Mouse (Mus musculus) liver, adult (tissue): ENCODE results near the gene Tfap2c.

Experiments
- GATA4 ChIP-seq: IDR thresholded peaks from 2 replicates; pipeline ENCODE4 v1.6.1; 2014; ENCODE audit warnings: mild to moderate bottlenecking, low read length; ENCODE audit not compliant: insufficient replicate concordance

The Tfap2c gene

DNA sequence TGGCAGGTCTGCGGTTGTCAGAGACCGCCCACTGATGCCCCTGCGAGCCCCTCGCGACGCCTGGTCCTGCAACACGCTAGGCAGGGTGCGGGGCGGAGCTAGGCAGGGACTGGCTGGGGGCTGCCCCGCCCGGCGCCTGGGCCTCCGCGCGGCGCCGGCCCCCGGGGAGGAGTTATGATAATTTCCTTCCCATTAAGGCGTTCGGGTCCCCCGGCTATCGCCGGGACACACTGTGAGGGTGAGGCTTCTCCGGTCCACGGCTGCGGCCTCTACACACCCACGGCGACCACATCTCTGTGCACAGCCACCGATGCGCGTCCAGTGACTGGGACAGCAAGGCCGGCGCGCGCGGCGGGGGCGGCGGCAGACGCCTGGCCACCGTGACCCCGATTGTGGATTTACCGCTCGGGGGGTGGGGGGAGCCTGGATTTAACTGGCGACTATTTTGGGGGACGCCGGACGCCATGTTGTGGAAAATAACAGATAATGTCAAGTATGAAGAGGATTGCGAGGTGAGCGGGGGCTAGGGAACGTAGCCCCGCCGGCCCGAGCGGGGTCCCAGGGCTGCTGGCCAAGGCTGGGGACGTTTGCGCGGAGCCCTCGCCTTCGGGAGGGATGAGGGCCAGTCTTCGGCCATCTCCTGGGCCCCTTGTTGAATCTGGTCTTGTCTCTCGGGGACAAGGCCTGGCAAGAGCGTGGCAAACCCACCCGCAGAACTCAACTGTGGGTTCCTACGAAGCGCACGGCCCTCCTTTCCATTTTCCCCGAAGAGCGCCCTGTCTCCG is at the start of gene Tfap2c:
Gene Tfap2c (plus strand): TSS at position 223 of the 785 bp plus-strand sequence.
- no peak for TF ChIP-seq GATA4

DNA sequence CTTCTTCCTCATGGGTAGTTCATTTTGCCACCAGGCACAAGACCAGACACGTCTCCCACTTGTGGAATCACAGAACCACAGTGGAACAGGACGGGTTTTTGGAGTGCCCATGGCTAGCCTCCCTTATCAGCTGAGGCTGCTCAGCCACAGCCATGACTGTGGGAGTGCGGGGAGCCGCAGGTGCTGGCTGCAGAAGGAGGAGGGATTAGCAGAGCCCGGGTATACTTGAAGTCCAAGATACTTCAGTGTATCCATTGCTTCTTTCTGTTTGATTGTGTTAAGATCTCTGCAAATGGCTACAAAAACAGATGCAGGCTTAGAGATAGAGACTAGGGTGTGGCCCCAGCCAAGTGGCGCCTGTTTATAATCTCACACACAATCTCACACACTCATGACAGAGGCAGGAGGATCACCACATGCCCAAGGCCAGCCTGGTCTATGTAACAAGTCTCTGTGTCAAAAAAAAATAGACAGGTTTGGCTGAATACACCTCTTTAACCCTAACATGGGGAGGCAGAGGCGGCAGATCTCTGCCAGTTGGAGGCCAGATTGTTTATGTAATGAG is 48.6 kb upstream of the Tfap2c start:
- TF ChIP-seq GATA4, result no peak

DNA sequence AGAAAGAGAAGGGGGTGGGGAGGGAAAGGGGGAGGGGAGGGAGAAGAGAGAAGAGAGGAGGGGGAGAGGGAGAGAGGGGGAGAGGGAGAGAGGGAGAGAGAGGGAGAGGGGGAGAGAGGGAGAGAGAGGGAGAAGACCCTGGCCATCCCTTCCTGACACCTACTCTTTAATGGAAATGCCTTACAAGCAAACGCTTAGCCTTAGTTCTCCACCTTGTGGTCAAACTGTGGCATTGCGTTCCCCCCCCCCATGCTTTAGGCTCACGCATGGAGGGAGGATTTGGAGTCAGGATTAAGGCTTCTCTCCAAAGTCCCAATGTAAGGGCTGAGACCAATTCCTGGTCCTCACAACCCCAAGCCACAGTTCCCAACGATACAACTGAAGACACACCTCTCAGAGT is 48.1 kb upstream of the Tfap2c start:
- TF ChIP-seq GATA4, result no peak

DNA sequence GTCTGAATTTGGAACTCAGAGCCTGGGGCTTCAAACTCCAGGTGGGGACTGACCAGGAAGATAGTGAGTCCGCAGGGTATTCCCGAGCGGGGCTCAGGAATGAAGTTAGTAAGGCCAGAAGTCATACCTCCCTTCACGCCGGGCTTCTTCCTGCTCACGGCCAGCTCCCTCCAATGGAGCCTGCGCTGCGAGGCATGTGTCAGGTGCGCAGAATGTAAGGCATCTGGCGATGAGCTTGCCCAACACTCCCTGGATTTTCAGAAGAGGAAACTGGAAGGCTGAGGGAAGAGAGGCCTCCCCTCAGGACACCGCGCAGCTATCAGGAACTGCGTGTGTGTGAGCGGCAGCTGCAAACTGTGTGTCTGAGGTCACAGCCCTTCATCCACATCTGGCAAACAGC is 47.2 kb upstream of the Tfap2c start:
- TF ChIP-seq GATA4, result no peak

DNA sequence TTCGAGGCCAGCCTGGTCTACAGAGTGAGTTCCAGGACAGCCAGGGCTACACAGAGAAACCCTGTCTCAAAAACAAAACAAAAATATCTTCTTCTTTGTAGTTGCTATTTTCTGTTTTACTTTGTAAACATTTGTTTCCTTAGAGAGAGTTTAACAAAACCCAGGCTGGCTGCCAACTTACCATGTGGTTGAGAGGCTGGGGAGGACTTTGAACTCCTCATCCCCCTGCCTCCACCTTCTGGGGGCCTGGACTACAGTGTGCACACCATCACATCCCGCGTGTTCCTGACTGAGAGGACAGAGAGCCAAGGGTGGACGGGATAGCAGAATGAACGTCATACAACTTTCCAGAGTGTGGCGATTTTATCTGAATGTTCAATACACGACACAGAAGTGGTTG is 43.3 kb upstream of the Tfap2c start:
- TF ChIP-seq GATA4, result no peak

DNA sequence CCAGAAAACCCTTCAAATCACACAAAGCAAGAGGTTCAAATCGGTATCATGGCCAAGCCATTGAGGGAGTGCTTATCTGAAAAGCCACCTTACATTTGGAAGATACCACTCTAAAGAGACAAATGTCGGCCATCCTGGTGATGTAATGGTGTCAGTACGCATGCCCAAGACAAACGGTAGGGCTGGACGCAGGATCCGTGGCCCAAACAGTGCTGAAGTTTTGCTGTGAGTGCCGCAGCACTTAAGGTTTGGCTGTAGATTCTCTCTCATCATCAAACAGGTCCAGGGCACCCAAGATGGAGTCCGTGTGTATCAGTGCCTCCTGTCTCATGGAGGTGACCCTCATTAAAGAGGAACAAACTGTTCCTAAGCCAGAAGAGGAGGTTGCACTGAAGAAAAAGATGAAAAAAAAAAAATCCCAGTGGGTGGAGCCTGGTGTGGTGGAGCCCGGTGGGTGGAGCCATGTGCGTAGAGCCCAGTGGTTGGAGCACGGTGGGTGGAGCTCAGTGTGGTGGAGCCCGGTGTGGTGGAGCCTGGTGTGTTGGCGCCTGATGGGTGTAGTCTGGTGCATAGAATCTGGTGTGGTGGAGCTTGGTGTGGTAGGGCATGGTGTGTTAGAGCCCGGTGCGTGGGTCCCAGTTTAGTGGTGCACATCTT is 39.2 kb upstream of the Tfap2c start:
- no peak for TF ChIP-seq GATA4

DNA sequence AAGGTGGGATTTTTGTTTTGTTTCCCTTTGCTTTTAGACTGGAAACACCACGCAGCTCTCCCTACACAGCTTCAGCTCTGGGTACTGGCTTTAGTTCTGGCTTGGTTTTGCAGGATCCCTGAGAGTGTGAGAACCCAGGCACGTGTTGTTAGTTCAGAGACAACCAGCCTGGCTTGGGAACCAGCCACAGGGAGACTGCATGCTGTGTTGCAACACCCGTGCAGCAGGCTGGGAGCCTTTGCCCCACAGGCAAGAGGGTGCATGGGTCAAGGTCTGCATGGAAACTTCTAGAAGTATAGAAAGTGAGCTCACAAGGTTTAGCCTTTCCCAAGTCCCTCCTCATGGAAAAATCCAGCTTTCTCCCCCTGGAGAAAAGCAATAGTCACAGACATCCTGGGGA is 38.5 kb upstream of the Tfap2c start:
- no peak for TF ChIP-seq GATA4

DNA sequence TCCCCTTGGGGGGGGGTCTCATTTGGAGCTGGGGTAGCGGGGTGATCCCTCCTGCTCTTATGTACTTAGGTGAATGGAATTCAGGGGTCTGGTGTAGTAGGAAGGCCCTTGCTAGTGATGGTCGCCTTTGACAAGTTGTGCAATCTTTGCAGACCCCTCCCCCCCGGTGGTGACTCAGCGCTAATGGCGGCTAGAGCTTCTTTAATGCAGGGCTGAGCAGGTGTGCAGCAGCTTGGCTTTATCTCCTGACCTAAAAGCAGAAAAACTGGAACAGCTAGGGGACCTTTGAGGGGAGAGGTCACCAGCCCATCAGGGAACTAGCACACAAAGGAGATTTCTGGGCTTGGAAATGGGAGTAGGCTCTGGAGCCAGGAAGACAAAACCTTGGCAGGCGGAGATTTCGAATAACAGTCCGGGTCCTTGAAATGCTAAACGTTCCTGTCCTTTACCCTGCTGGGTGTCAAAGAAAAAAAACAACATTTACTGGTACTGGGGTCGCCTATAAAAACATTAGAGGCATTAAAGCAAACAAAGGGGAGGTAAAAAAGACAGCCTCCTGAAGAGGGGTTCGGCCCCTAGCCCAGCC is 32.9 kb upstream of the Tfap2c start:
- TF ChIP-seq GATA4, result no peak

DNA sequence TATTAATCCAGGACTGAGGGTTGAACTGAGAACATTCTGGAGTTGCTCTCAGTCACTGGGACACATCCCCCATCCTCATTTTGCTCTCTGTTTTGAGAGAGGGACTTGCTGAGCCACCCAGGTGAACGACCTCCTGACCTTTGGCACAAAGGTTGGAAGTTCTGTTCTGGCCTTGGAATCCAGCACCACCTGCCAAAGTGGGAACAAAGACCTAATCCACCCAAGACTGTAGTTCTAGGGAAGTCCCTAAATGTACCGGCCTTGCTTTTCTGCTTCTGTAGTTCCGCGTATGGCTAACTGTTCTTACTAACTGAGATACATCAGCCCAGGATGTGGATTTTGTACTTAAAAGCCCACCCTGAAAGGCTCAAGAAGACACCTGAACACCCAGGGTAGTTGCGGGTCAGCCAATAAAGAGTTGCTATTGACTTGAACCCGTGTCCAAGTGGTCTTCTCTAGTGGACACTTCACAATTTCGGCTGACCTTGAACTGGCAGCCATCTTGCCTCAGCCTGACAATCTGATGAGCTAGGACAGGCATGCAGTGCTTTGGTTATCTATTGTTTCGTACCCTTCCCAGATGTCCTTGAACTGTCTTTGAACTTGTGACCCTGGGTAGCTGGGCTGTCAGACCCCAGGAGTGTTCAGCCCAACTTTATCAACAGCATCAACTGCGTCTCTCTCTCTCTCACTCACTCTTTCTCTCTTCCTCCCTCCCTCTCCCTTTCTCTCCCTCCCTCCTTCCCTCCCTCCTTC is 28.6 kb upstream of the Tfap2c start:
- no peak for TF ChIP-seq GATA4

DNA sequence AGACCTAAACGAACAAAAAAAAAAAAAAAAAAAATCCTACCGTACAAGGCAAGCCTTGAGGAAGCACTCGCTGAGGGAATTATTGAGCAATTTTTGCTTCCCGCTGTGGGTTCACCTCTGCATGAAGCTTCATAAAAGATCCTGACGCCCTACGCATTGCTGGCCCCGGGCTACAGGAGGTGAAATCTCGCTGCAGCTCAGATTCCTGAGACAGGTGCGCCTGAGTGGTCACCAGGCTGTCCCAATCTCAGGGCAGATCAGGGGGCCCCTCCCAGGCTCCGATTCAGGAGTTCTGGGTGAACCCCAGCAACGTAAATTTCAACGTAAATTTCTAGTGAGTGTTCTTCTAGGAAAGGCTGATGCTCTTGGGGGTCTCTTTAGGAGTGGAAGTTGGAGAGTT is 26.9 kb upstream of the Tfap2c start:
- no peak for TF ChIP-seq GATA4

DNA sequence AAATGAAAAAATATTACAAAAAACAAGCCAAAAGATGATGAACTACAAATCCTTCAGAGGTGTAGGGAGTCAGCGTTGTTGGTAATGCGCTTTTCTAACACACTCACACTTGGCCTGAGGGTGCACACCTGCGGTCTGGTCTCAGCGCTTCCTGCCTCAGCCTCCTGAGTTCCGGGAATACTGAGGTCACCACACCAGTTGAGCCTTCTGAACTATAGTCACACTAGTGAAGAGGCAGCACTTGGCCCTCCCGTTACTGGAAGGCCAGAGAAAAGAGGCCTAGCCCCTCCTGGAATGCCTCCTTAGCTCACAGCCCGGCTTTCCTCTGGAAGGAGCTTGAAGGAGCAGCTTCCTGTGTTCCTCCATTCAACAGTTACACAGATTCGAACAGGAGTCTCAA is 22.2 kb upstream of the Tfap2c start:
- no peak for TF ChIP-seq GATA4

DNA sequence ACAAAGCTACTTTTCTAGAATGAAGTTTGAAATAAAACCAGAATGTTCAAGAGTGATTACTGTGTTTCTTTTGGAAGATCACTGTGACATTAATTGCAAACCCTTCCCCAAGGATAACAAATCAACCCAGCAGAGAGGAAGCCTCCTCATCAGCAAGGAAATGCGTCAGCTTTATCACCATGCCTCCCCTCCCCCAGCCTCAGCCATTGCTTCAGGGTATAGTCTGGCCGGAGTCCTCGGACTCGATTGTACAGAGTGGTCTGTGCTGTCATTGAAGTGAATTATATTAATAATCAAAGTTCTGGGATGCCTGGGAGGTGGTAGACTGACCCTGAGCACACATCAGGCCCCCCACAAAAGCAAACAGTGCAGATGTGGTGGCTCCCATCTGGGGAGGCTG is 5.4 kb upstream of the Tfap2c start:
- TF ChIP-seq GATA4, result no peak

DNA sequence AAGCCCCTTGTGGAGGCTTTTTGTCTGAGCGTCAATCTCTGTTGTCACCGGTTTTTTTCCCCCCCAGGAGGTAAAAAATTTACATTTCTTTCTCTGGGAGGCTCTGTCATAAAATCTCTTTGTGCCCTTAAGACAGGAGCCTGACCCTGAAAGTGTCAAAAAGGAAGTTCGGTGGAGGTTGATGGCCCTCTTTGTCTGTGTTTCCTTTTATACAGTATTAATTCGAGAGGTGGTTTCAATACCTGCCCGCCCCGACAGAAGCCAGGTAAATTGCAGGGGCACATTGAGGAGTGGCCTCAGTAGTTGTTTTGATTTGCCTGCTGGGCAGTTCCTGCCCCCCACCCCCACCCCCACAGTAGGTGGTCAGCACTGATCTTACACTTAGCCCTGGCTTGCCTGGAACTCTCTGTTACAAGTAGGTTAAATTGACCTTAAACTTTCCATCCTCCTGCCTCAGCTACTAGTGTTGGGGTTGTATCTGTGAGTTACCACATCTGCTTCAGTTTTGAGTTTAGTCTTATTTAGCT is 4.7 kb upstream of the Tfap2c start:
- TF ChIP-seq GATA4, result no peak

DNA sequence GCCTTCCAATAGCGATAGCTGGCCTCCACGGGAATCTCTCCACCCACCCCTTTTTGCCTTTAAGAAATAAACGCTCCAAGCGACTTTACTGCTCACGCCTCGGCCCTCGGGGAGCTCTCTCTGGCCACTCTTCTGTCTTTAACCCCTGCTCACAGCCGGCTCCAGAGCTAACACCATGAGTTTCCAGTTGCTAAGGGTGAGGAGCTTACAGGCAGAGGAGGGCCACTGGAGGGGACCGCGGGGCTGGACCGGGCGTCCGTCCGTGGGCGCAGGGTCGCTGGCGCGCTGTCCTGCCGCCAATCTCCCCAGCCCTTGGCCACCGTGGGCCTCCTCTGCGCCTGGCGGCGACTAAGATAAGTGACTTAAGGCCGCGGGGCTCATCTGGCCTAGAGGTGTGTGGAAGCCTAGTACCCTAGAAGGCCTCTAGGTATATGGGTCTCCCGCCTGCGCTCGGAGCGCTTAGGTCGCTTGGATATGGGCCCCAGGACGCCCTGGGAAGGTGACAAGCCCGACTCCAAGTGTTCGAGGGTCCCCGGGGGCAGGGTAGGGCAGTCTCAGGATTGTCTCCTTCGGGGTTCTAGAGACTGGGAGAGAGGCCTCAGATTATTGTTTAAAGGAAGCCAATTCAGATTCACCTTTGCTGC is 3.7 kb upstream of the Tfap2c start:
- no peak for TF ChIP-seq GATA4

DNA sequence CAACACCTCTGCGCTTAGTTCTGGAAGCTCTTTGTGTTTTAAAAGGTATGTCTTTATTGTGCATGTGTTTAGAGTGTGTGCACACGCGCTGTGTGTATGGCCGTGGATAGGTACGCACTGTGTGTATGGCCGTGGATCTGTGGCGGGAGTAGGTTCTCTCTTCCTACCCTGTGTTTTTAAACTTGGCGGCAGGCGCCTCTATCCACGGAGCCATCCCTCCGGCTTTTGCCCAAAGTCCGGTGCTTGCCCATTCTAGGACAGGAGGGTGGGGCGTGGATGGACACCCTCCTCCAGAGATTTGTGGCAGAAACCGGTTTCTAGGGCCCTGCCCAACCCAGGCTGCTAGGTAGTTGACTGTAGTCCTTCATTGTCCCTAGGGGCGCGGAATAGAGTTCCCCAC is 2.8 kb upstream of the Tfap2c start:
- no peak for TF ChIP-seq GATA4
